Mouse (Mus musculus): ENCODE measurements around the gene Pnmal2. TPM values are rescaled to one million over a fixed set of nuclear protein-coding genes. Genes with fewer than 3 reads are reported as not detected.

Pnmal2 gene
- polyA plus RNA-seq, 2 experiments: 13.9 to 18.8 TPM

GRCm38 (mm10) chr7:16904120-16904675 is 40.3 kb upstream of the Pnmal2 start:
- Histone ChIP-seq H3K4me3 (replicated peaks; ENCODE audit: low read length) (no peak overlapping the region), H3K9ac (ENCODE audit: low read depth, low read length, severe bottlenecking) (no peak overlapping the region), H3K4me2 (replicated peaks; ENCODE audit: low read depth, low read length, severe bottlenecking) (no peak overlapping the region), H3K27ac (replicated peaks; ENCODE audit: low read depth, low read length) (no peak overlapping the region), H3K36me3 (ENCODE audit: control insufficient read depth, insufficient read depth, low read length) (no peaks in the 10 kb centered on the region), H3K9me3 (ENCODE audit: control insufficient read depth, low read length) (no peaks in the 10 kb centered on the region), H3K4me1 (ENCODE audit: control insufficient read depth, insufficient read depth, low read length) (peaks cover 30% of the 10 kb centered on the region), H3K27me3 (ENCODE audit: control insufficient read depth, insufficient read depth, low read length) (no peaks in the 10 kb centered on the region)
- 43% methylated on average over 8 of the region's 10 CpGs for WGBS
- DNase-seq (ENCODE audit: low spot score) (no peak), ATAC-seq (ENCODE audit: low FRiP score, low read depth) (no peak)
- TF ChIP-seq POLR2A (IDR thresholded peaks at IDR 0.05; ENCODE audit: borderline replicate concordance, extremely low read depth, insufficient read depth, insufficient read length): no peak

GRCm38 (mm10) chr7:16905491-16906021 is 38.9 kb upstream of the Pnmal2 start:
- H3K9me3 ChIP-seq (ENCODE audit: control insufficient read depth, low read length): no peaks in the 10 kb centered on the region
- DNase-seq (ENCODE audit: low spot score) (no peak), ATAC-seq (ENCODE audit: low FRiP score, low read depth) (no peak)
- H3K27ac ChIP-seq (replicated peaks; ENCODE audit: low read depth, low read length): no peak overlapping the region
- no peak overlapping the region for H3K9ac ChIP-seq (ENCODE audit: low read depth, low read length, severe bottlenecking)
- H3K27me3 ChIP-seq (ENCODE audit: control insufficient read depth, insufficient read depth, low read length): no peaks in the 10 kb centered on the region
- H3K4me2 ChIP-seq (replicated peaks; ENCODE audit: low read depth, low read length, severe bottlenecking): no peak overlapping the region
- peaks cover 26% of the 10 kb centered on the region for H3K4me1 ChIP-seq (ENCODE audit: control insufficient read depth, insufficient read depth, low read length)
- WGBS: 30% methylated on average over 9 of the region's 9 CpGs
- H3K36me3 ChIP-seq (ENCODE audit: control insufficient read depth, insufficient read depth, low read length): no peaks in the 10 kb centered on the region
- no peak overlapping the region for H3K4me3 ChIP-seq (replicated peaks; ENCODE audit: low read length)
- no peak for TF ChIP-seq POLR2A (IDR thresholded peaks at IDR 0.05; ENCODE audit: borderline replicate concordance, extremely low read depth, insufficient read depth, insufficient read length)

- WGBS: 8% methylated on average over 6 of the region's 6 CpGs
- Histone ChIP-seq H3K4me1 (ENCODE audit: control insufficient read depth, insufficient read depth, low read length) (peaks cover 22% of the 10 kb centered on the region), H3K9ac (ENCODE audit: low read depth, low read length, severe bottlenecking) (peak within 1 kb of the TSS; percentile 4; the same call in 1 of the 2 replicates), H3K27ac (replicated peaks; ENCODE audit: low read depth, low read length) (no peak within 1 kb of the TSS), H3K9me3 (ENCODE audit: control insufficient read depth, low read length) (no peaks in the 10 kb centered on the region), H3K4me2 (replicated peaks; ENCODE audit: low read depth, low read length, severe bottlenecking) (0 out of 2 replicates have a peak within 1 kb of the TSS, but pooled peaks have one; percentile 13), H3K27me3 (ENCODE audit: control insufficient read depth, insufficient read depth, low read length) (no peaks in the 10 kb centered on the region), H3K4me3 (replicated peaks; ENCODE audit: low read length) (no peak within 1 kb of the TSS), H3K36me3 (ENCODE audit: control insufficient read depth, insufficient read depth, low read length) (no peaks in the 10 kb centered on the region)
- no peak for TF ChIP-seq POLR2A (IDR thresholded peaks at IDR 0.05; ENCODE audit: borderline replicate concordance, extremely low read depth, insufficient read depth, insufficient read length)
- peak; percentile 44 for DNase-seq (ENCODE audit: low spot score)
- peak; percentile 14; the same call in 1 of the 2 replicates for ATAC-seq (ENCODE audit: low FRiP score, low read depth)
These were observed 38.2 kb upstream of the Pnmal2 start, which contains the start of gene Ptgir for GRCm38 (mm10) chr7:16906281-16906680. Gene Ptgir, plus strand, starts transcription at chr7:16906490.

- Histone ChIP-seq H3K4me1 (ENCODE audit: control insufficient read depth, insufficient read depth, low read length) (peaks cover 15% of the 10 kb centered on the region), H3K9ac (ENCODE audit: low read depth, low read length, severe bottlenecking) (peak overlapping the region; percentile 4; the same call in 1 of the 2 replicates), H3K27me3 (ENCODE audit: control insufficient read depth, insufficient read depth, low read length) (no peaks in the 10 kb centered on the region), H3K27ac (replicated peaks; ENCODE audit: low read depth, low read length) (no peak overlapping the region), H3K4me3 (replicated peaks; ENCODE audit: low read length) (no peak overlapping the region), H3K9me3 (ENCODE audit: control insufficient read depth, low read length) (no peaks in the 10 kb centered on the region), H3K36me3 (ENCODE audit: control insufficient read depth, insufficient read depth, low read length) (no peaks in the 10 kb centered on the region), H3K4me2 (replicated peaks; ENCODE audit: low read depth, low read length, severe bottlenecking) (0 out of 2 replicates have a peak overlapping the region, but pooled peaks have one; percentile 13)
- no peak for TF ChIP-seq POLR2A (IDR thresholded peaks at IDR 0.05; ENCODE audit: borderline replicate concordance, extremely low read depth, insufficient read depth, insufficient read length)
- 93% methylated on average over 39 of the region's 41 CpGs for WGBS
- ATAC-seq (ENCODE audit: low FRiP score, low read depth) (no peak), DNase-seq (ENCODE audit: low spot score) (no peak)
These were observed 37.5 kb upstream of the Pnmal2 start for GRCm38 (mm10) chr7:16906889-16907559.

GRCm38 (mm10) chr7:16907842-16908241 is 36.6 kb upstream of the Pnmal2 start:
- Histone ChIP-seq H3K9ac (ENCODE audit: low read depth, low read length, severe bottlenecking) (no peak overlapping the region), H3K36me3 (ENCODE audit: control insufficient read depth, insufficient read depth, low read length) (no peaks in the 10 kb centered on the region), H3K27me3 (ENCODE audit: control insufficient read depth, insufficient read depth, low read length) (no peaks in the 10 kb centered on the region), H3K27ac (replicated peaks; ENCODE audit: low read depth, low read length) (no peak overlapping the region), H3K9me3 (ENCODE audit: control insufficient read depth, low read length) (no peaks in the 10 kb centered on the region), H3K4me2 (replicated peaks; ENCODE audit: low read depth, low read length, severe bottlenecking) (0 out of 2 replicates have a peak overlapping the region, but pooled peaks have one; percentile 2), H3K4me3 (replicated peaks; ENCODE audit: low read length) (no peak overlapping the region), H3K4me1 (ENCODE audit: control insufficient read depth, insufficient read depth, low read length) (peaks cover 17% of the 10 kb centered on the region)
- no peak for ATAC-seq (ENCODE audit: low FRiP score, low read depth)
- 67% methylated on average over 7 of the region's 7 CpGs for WGBS
- no peak for TF ChIP-seq POLR2A (IDR thresholded peaks at IDR 0.05; ENCODE audit: borderline replicate concordance, extremely low read depth, insufficient read depth, insufficient read length)
- DNase-seq (ENCODE audit: low spot score): no peak

Measured in limb, embryonic 14.5 days (tissue).